Mouse (Mus musculus) ES-Bruce4 (cell line): ENCODE measurements around the gene Hcrt. TPM values are rescaled to one million over a fixed set of nuclear protein-coding genes. Genes with fewer than 3 reads are reported as not detected.

Experiments
- H3K27ac ChIP-seq: 2 replicates; pipeline ENCODE4 v1.5.1; 2012; ENCODE audit warnings: low read length, inconsistent platforms; ENCODE audit not compliant: insufficient read depth
- H3K27me3 ChIP-seq: 2 replicates; pipeline ENCODE4 v1.6.1; 2012; ENCODE audit warnings: mild to moderate bottlenecking, low read length, inconsistent platforms; ENCODE audit not compliant: control insufficient read depth, poor library complexity, insufficient read depth, severe bottlenecking
- H3K36me3 ChIP-seq: 2 replicates; pipeline ENCODE4 v1.6.1; 2012; ENCODE audit warnings: inconsistent platforms, mild to moderate bottlenecking, low read length, moderate library complexity; ENCODE audit not compliant: control insufficient read depth, poor library complexity, insufficient read depth, severe bottlenecking
- H3K4me1 ChIP-seq: one replicate; pipeline ENCODE4 v1.8.1; 2011; ENCODE audit warnings: low read length; ENCODE audit not compliant: control insufficient read depth, insufficient read depth
- H3K4me3 ChIP-seq: 2 replicates; pipeline ENCODE4 v1.5.1; 2011; ENCODE audit warnings: low read depth, mild to moderate bottlenecking, low read length
- H3K9ac ChIP-seq: 2 replicates; pipeline ENCODE4 v1.6.1; 2012; ENCODE audit warnings: low read depth, mild to moderate bottlenecking, inconsistent platforms; ENCODE audit not compliant: poor library complexity, severe bottlenecking
- H3K9me3 ChIP-seq: replicated peaks from 2 replicates; pipeline ENCODE4 v1.6.1; 2012; ENCODE audit warnings: mild to moderate bottlenecking, low read length, inconsistent platforms; ENCODE audit not compliant: control insufficient read depth, poor library complexity, insufficient read depth, severe bottlenecking
- CTCF ChIP-seq: IDR thresholded peaks from one replicate; pipeline ENCODE4 v1.8.1; 2011; ENCODE audit warnings: low read depth, low read length
- EP300 ChIP-seq: IDR thresholded peaks from 2 replicates; pipeline ENCODE4 v1.6.1; 2011; ENCODE audit warnings: low read depth, low read length; ENCODE audit not compliant: insufficient read depth
- POLR2A ChIP-seq: IDR thresholded peaks from one replicate; pipeline ENCODE4 v1.8.1; 2011; ENCODE audit warnings: low read length; ENCODE audit not compliant: insufficient read depth
- polyA plus RNA-seq: library from polyadenylated mRNA; stranded (reverse); fragments of >200 nt; gene quantifications from 2 replicates; pipeline ENCODE4 v1.2.4, GENCODE M21; 2011; ENCODE audit warnings: low read depth; ENCODE audit not compliant: missing spikeins, insufficient read depth, insufficient read length

Hcrt gene
- polyA plus RNA-seq, 1 experiment, result not detected

- H3K4me1 ChIP-seq, result no peaks in the 10 kb centered on the region
- no peaks in the 10 kb centered on the region for H3K9me3 ChIP-seq
- no peaks in the 10 kb centered on the region for H3K36me3 ChIP-seq
- no peak overlapping the region for H3K27ac ChIP-seq
- TF ChIP-seq EP300, result 0 out of 2 replicates have a peak, but pooled peaks have one; percentile 10
- TF ChIP-seq CTCF, result no peak
- TF ChIP-seq POLR2A, result no peak
- no peak overlapping the region for H3K4me3 ChIP-seq
- H3K9ac ChIP-seq, result no peak overlapping the region
- no peaks in the 10 kb centered on the region for H3K27me3 ChIP-seq
Observed at GRCm38 (mm10) chr11:100746546-100746945, 16.2 kb downstream of the Hcrt start.

DNA sequence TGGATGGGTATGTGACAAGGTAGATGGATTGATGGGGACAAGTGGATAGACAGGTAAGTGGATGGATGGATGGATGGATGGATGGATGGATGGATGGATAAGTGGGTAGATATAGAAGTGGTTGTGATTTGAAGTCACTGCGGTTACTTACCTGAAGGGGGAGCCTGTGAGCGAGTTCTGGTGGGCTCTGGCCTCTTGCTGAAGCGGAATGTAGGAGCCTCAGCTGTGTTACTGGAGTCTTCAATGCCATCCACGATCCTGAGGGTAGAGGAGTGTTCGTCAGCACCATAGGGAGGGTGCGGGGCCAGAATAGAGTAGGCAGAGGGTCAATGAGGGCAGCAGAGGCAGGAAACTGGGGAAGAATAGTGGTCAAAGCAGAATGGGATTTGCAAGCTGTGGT lies 17.6 kb downstream of the Hcrt start:
- Histone ChIP-seq H3K27me3 (no peaks in the 10 kb centered on the region), H3K4me3 (no peak overlapping the region), H3K9ac (no peak overlapping the region), H3K4me1 (no peaks in the 10 kb centered on the region), H3K36me3 (no peaks in the 10 kb centered on the region), H3K9me3 (no peaks in the 10 kb centered on the region), H3K27ac (no peak overlapping the region)
- TF ChIP-seq CTCF (peak; percentile 66), EP300 (no peak)

DNA sequence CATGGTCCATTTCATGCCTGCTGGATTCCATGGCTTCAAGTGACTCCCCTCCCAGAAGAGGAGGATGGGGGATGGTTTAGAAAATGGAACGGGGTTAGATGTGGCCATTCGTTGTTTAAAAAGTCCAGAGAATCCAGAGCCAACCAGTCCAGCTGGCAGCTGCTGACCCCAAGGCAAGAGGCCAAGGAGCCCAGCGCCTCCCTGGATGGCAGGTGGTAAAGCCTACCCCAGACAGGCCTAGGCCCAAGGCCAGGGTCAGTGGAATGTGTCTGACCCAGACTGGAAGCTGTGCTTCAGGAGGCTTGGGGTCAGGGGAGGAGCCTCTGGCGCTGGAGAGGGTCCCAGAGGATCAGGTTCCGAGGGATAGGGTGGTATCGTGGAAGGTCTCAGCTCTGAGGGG lies 21.4 kb downstream of the Hcrt start:
- TF ChIP-seq EP300 (no peak), CTCF (no peak), POLR2A (no peak)
- no peak overlapping the region for H3K27ac ChIP-seq
- no peak overlapping the region for H3K4me3 ChIP-seq
- H3K4me1 ChIP-seq, result no peaks in the 10 kb centered on the region
- no peaks in the 10 kb centered on the region for H3K9me3 ChIP-seq
- H3K36me3 ChIP-seq, result no peaks in the 10 kb centered on the region
- no peak overlapping the region for H3K9ac ChIP-seq
- H3K27me3 ChIP-seq, result no peaks in the 10 kb centered on the region

- H3K27me3 ChIP-seq, result no peaks in the 10 kb centered on the region
- peak overlapping the region; percentile 42; the same call in 1 of the 2 replicates for H3K4me3 ChIP-seq
- no peaks in the 10 kb centered on the region for H3K4me1 ChIP-seq
- H3K36me3 ChIP-seq, result no peaks in the 10 kb centered on the region; the same call in 1 of the 2 replicates
- H3K9me3 ChIP-seq, result no peaks in the 10 kb centered on the region
- peak overlapping the region; percentile 22 for H3K9ac ChIP-seq
- no peak overlapping the region for H3K27ac ChIP-seq
- TF ChIP-seq POLR2A (no peak), CTCF (no peak), EP300 (no peak)
Observed at GRCm38 (mm10) chr11:100738749-100739148, 24.0 kb downstream of the Hcrt start.

GRCm38 (mm10) chr11:100738066-100738604 lies 24.6 kb downstream of the Hcrt start, which contains the start of gene Rab5c:
TSS of gene Rab5c (minus strand) at chr11:100738215.
- no peaks in the 10 kb centered on the region for H3K4me1 ChIP-seq
- H3K36me3 ChIP-seq, result no peaks in the 10 kb centered on the region; the same call in 1 of the 2 replicates
- H3K4me3 ChIP-seq, result peak within 1 kb of the TSS; percentile 92
- H3K27ac ChIP-seq, result 0 out of 2 replicates have a peak within 1 kb of the TSS, but pooled peaks have one; percentile 12
- no peaks in the 10 kb centered on the region for H3K9me3 ChIP-seq
- TF ChIP-seq CTCF (no peak), POLR2A (peak; percentile 83)
- peak within 1 kb of the TSS; percentile 93 for H3K9ac ChIP-seq
- no peaks in the 10 kb centered on the region for H3K27me3 ChIP-seq

- Histone ChIP-seq H3K4me1 (no peaks in the 10 kb centered on the region), H3K36me3 (peaks cover 2% of the 10 kb centered on the region), H3K27me3 (no peaks in the 10 kb centered on the region), H3K9me3 (no peaks in the 10 kb centered on the region), H3K27ac (no peak overlapping the region), H3K4me3 (peak overlapping the region; percentile 92), H3K9ac (peak overlapping the region; percentile 93)
- TF ChIP-seq EP300 (no peak), CTCF (no peak), POLR2A (no peak)
Observed at GRCm38 (mm10) chr11:100737105-100737733, 25.5 kb downstream of the Hcrt start.
